Mouse (Mus musculus) cerebellum, adult 2 months (tissue): ENCODE data around the gene Rbm8a.

ENCODE experiments used
- CTCF ChIP-seq: fragments of 200-500 bp; IDR thresholded peaks from 2 replicates; pipeline ENCODE4 v1.5.1; 2011; ENCODE audit warnings: low read depth, mild to moderate bottlenecking, control low read depth, low read length, moderate library complexity, borderline replicate concordance; ENCODE audit not compliant: insufficient read depth
- POLR2A ChIP-seq: fragments of 200-500 bp; IDR thresholded peaks from 2 replicates; pipeline ENCODE4 v1.6.1; 2011; ENCODE audit warnings: low read length, control low read depth, borderline replicate concordance; ENCODE audit not compliant: insufficient read depth

- TF ChIP-seq CTCF = peak; percentile 2; the same call in 1 of the 2 replicates
- TF ChIP-seq POLR2A = no peak
Observed at GRCm38 (mm10) chr3:96606618-96607017, 23.1 kb upstream of the Rbm8a start.
